Mouse (Mus musculus): ENCODE measurements around the gene Olfr338. TPM values are rescaled to one million over a fixed set of nuclear protein-coding genes. Genes with fewer than 3 reads are reported as not detected.
"Not testable (repeated sequence)": the region's sequence is repeated elsewhere in the genome, so short reads cannot be mapped to it uniquely, and the experiment has no call there.

The Olfr338 gene
- not detected for total RNA-seq (2021)

GRCm38 (mm10) chr2:36373219-36373618 lies at the start of gene Olfr338:
Gene Olfr338 (plus strand): TSS chr2:36373519.
- DNase-seq (ENCODE audit: extremely low spot score in 1 of 2, low spot score in 1 of 2), result no peak

GRCm38 (mm10) chr2:36415174-36415573 lies 41.9 kb downstream of the Olfr338 start:
- not testable (repeated sequence) for DNase-seq (ENCODE audit: extremely low spot score in 1 of 2, low spot score in 1 of 2)

- not testable (repeated sequence) for DNase-seq (ENCODE audit: extremely low spot score in 1 of 2, low spot score in 1 of 2)
Measured at GRCm38 (mm10) chr2:36415591-36415990, 42.3 kb downstream of the Olfr338 start.

GRCm38 (mm10) chr2:36418647-36419046 lies 45.3 kb downstream of the Olfr338 start, which contains the start of gene Olfr339:
Gene Olfr339 (plus strand): TSS chr2:36418947.
- DNase-seq (ENCODE audit: extremely low spot score in 1 of 2, low spot score in 1 of 2), result no peak

Other genes with a start within 250 kb of the Olfr338 start
- gene Mrrf, start 237.1 kb upstream of the Olfr338 start, total RNA-seq (2021), result 10 to 100 TPM; 16.7 to 17.0 TPM
- gene Rbm18, start 236.7 kb upstream of the Olfr338 start, total RNA-seq (2021), result 10 to 100 TPM; 48.1 to 51.6 TPM
- 10 to 100 TPM; 16.3 to 17.0 TPM for gene Ptgs1, start 143.1 kb upstream of the Olfr338 start, total RNA-seq (2021)
- not detected for gene Olfr339, start 45.4 kb downstream of the Olfr338 start, total RNA-seq (2021)
- not detected for gene Olfr340, start 79.1 kb downstream of the Olfr338 start, total RNA-seq (2021)
- gene Olfr341, start 108.9 kb downstream of the Olfr338 start, total RNA-seq (2021), result not detected
- gene Olfr342, start 151.5 kb downstream of the Olfr338 start, total RNA-seq (2021), result not detected
- gene Olfr344, start 193.1 kb downstream of the Olfr338 start, total RNA-seq (2021), result not detected

Measured in layer of hippocampus, postnatal 25 days (tissue).